In the genomic region with DNA sequence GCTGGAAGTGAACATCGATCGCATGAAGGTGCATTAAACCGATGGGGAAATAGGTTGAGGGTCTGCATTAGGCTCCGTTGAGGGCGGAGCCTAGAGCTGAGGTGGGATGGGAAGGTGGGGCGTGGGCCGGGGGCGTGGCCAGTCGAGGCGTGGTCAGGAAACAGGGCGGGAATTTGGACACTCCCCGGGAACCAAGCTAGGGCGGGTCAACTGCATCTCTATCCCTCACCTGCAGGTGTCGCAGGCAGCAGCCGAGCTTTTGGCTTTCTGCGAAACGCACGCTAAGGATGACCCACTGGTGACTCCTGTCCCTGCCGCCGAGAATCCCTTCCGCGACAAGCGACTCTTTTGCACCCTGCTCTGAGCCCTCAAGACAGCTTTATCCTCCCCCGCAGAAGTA, we compare ENCODE assay signal across 8 mouse cellular contexts. TPM values are rescaled to one million over a fixed set of nuclear protein-coding genes. Genes with fewer than 3 reads are reported as not detected.
DNase-seq lines count a peak whose midpoint lies in the region; ATAC-seq and TF ChIP-seq lines count a peak whose summit lies in the region.

No protein-coding gene starts in this region.

- 1% methylated on average over 24 of the region's 24 CpGs for WGBS in forebrain, embryonic 14.5 days

- DNase-seq in NIH3T3 (ENCODE audit: low read depth) (peak; percentile 71), adipocyte (ENCODE audit: low spot score) (no peak)
- DNase-seq in cerebellum, adult 11 months: peak; percentile 86
- peak; percentile 81 for DNase-seq in forebrain, embryonic 14.5 days (ENCODE audit: low spot score)
- DNase-seq in heart, postnatal 36 days: peak; percentile 82 to 84
- peak; percentile 61 to 75 for DNase-seq in layer of hippocampus, adult 2 months (ENCODE audit: low spot score in 2 of 2)
- peak; percentile 71 for DNase-seq in right cerebral cortex, postnatal 25 days

- H3K36me3 ChIP-seq in forebrain, embryonic 14.5 days (ENCODE audit: control insufficient read depth, insufficient read depth, low read length): no peaks in the 10 kb centered on the region

- intact Hi-C loops in heart, postnatal 36 days (cut with DNase I): loop anchor here (1.0 kb wide), 1 partner anchor 18 kb away; no protein-coding TSS in a partner anchor

- peaks cover 13% of the 10 kb centered on the region; the same call in 1 of the 2 replicates for H3K27me3 ChIP-seq in forebrain, embryonic 14.5 days (replicated peaks; ENCODE audit: control insufficient read depth, insufficient read depth, low read length)

- H3K9ac ChIP-seq in forebrain, embryonic 14.5 days (ENCODE audit: low read length): peak overlapping the region; percentile 33

- peak; percentile 52 for ATAC-seq in forebrain, embryonic 14.5 days
- ATAC-seq in megakaryocyte, adult 5-6 weeks (ENCODE audit: poor library complexity, severe bottlenecking): peak; percentile 84

- peak overlapping the region; percentile 50 for H3K4me2 ChIP-seq in forebrain, embryonic 14.5 days (ENCODE audit: low read length)

- peak overlapping the region; percentile 55; the same call in 1 of the 2 replicates for H3K27ac ChIP-seq in forebrain, embryonic 14.5 days (ENCODE audit: low read depth, low read length)
- no peak overlapping the region for H3K27ac ChIP-seq in layer of hippocampus, adult 2 months

- TF ChIP-seq CTCF in layer of hippocampus, adult 2 months (conservative IDR thresholded peaks at IDR 0.05): peak; percentile 93

- peak overlapping the region; percentile 19 for H3K4me3 ChIP-seq in forebrain, embryonic 14.5 days (ENCODE audit: low read depth, low read length)
- peak overlapping the region; percentile 30; the same call in 1 of the 2 replicates for H3K4me3 ChIP-seq in layer of hippocampus, adult 2 months

- no peaks in the 10 kb centered on the region for H3K9me3 ChIP-seq in forebrain, embryonic 14.5 days (replicated peaks; ENCODE audit: control insufficient read depth, low read length)

- peaks cover 19% of the 10 kb centered on the region for H3K4me1 ChIP-seq in forebrain, embryonic 14.5 days (ENCODE audit: control insufficient read depth, insufficient read depth, low read length)

RNA-seq across cellular contexts. Expression of gene Gng8, which starts 3.4 kb away (rescaled TPM):
- 9.8 and 11.0 TPM in 2 replicates for polyA plus RNA-seq in forebrain, embryonic 14.5 days (2014; fragmentation: Nextera tagmentation; extraction: Ambion mirVana)
- 1 to 10 TPM in 1 of 2 experiments, under 1 TPM in 1; 0.54 to 1.3 TPM for total RNA-seq in heart, postnatal 36 days (2021)
- 1 to 10 TPM; 1.9 to 4.0 TPM for total RNA-seq in layer of hippocampus, adult 2 months (2021)
- not detected in 2 replicates for total RNA-seq in megakaryocyte, adult 5-6 weeks (2015)
- 0.48 TPM in 1 of 2 replicates, not detected in the other for total RNA-seq in megakaryocyte, adult 5-6 weeks (2017)

RNA-seq across cellular contexts. Expression of gene Ptgir, which starts 11.3 kb away (rescaled TPM):
- 0.12 and 0.22 TPM in 2 replicates for polyA plus RNA-seq in forebrain, embryonic 14.5 days (2014; fragmentation: Nextera tagmentation; extraction: Ambion mirVana)
- 1 to 10 TPM; 2.9 TPM for total RNA-seq in heart, postnatal 36 days (2021)
- under 1 TPM; 0.10 to 0.20 TPM for total RNA-seq in layer of hippocampus, adult 2 months (2021)
- 16.0 and 18.1 TPM in 2 replicates for total RNA-seq in megakaryocyte, adult 5-6 weeks (2015)
- total RNA-seq in megakaryocyte, adult 5-6 weeks (2017): 14.5 and 16.6 TPM in 2 replicates

RNA-seq across cellular contexts. Expression of gene Dact3, which starts 19.9 kb away (rescaled TPM):
- 3.5 and 4.4 TPM in 2 replicates for polyA plus RNA-seq in forebrain, embryonic 14.5 days (2014; fragmentation: Nextera tagmentation; extraction: Ambion mirVana)
- total RNA-seq in heart, postnatal 36 days (2021): 10 to 100 TPM; 11.2 to 11.7 TPM
- 100 to 1,000 TPM; 154 to 156 TPM for total RNA-seq in layer of hippocampus, adult 2 months (2021)
- 0.09 and 0.23 TPM in 2 replicates for total RNA-seq in megakaryocyte, adult 5-6 weeks (2015)
- total RNA-seq in megakaryocyte, adult 5-6 weeks (2017): 0.15 and 0.16 TPM in 2 replicates

RNA-seq across cellular contexts. Expression of gene Calm3, which starts 28.9 kb away (rescaled TPM):
- polyA plus RNA-seq in forebrain, embryonic 14.5 days (2014; fragmentation: Nextera tagmentation; extraction: Ambion mirVana): 473 and 491 TPM in 2 replicates
- 100 to 1,000 TPM; 182 to 193 TPM for total RNA-seq in heart, postnatal 36 days (2021)
- total RNA-seq in layer of hippocampus, adult 2 months (2021): 1,000 to 10,000 TPM; 2,074 to 2,160 TPM
- 113 and 140 TPM in 2 replicates for total RNA-seq in megakaryocyte, adult 5-6 weeks (2015)
- total RNA-seq in megakaryocyte, adult 5-6 weeks (2017): 322 and 392 TPM in 2 replicates

RNA-seq across cellular contexts. Expression of gene Pnmal2, which starts 49.5 kb away (rescaled TPM):
- polyA plus RNA-seq in forebrain, embryonic 14.5 days (2014; fragmentation: Nextera tagmentation; extraction: Ambion mirVana): 48.1 and 63.2 TPM in 2 replicates
- total RNA-seq in heart, postnatal 36 days (2021): 1 to 10 TPM; 3.4 to 3.9 TPM
- 100 to 1,000 TPM; 348 to 373 TPM for total RNA-seq in layer of hippocampus, adult 2 months (2021)
- total RNA-seq in megakaryocyte, adult 5-6 weeks (2015): not detected in 2 replicates
- not detected in 2 replicates for total RNA-seq in megakaryocyte, adult 5-6 weeks (2017)

Comparison
In these comparisons a context has a peak if more than half of its experiments do, and no peak if none do; other contexts are left out.
1. RNA of gene Dact3, which starts 19.9 kb away (total RNA-seq): 154 to 156 TPM in layer of hippocampus, adult 2 months; 11.2 to 11.7 TPM in heart, postnatal 36 days and 0.09 to 0.23 TPM in megakaryocyte, adult 5-6 weeks; every median in the first group is over 10 times any median in the second.